Mouse (Mus musculus) layer of hippocampus, adult 9-10 months (tissue): ENCODE measurements around the gene Ndel1.

ENCODE experiments used
- DNase-seq: peaks from one replicate; pipeline ENCODE4 v3.0.0; 2022; ENCODE audit warnings: low spot score

Ndel1 gene

GRCm38 (mm10) chr11:68776147-68776655 lies 95.5 kb downstream of the Ndel1 start:
- DNase-seq: no peak
